Mouse (Mus musculus) c-Kit-positive CD71-positive TER-119-positive erythroid progenitor cells, embryonic 14.5 days (primary cell): ENCODE measurements around the gene Nkx1-1.

Source experiments
- DNase-seq: peaks from one replicate; pipeline ENCODE4 v3.0.0-alpha.2; 2013; ENCODE audit warnings: low spot score

The Nkx1-1 gene

DNA sequence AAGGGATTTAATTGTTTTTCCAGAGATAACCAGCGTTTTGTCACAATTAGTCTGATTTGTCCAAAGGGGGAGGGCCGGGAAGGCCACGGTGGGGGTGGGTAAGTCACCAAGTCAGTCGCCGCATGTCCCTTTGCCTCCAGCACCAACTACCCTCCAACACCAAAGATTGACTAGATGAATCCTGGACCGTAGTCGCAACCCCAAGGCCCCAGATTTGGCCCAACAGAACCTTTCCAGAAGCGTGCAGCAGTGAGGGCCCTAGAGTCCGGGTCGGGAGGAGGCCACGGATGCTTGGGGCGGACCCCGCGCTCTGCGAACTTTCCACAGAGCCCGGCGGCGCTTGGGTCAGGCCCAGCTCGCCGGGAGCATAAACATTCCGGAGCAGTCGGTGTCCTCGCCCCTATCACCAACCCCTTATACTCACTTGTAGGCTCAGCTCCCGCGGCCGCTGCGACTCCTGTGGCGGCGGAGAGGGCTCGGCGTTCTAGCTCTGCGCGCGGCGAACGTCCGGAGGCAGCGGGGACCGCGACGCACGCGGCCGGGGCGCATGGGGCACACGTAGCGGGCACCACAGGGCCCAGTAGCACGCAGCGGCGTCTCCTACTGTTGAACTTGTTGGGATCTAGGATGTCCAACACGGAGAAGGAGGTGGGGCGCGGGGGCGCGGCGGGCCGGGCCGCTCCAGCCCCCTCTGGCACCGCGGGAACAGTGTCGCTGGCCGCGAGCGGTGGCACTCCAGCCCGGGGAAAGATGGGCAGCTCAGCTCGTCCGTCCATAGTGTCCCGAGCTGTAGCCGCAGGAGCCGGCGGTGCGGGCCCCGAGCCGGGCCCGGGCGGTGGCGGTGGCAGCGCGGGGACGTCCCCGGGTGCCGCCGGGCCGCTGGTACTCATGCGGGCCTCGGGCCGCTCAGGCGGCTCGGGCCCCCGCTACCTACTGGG is at the start of gene Nkx1-1:
Nkx1-1 (minus strand) TSS at position 776 of the 938 bp plus-strand sequence.
- no peak for DNase-seq

GRCm38 (mm10) chr5:33481318-33481685 is 47.5 kb upstream of the Nkx1-1 start:
- no peak for DNase-seq

- no peak for DNase-seq
Observed at GRCm38 (mm10) chr5:33480582-33481317, 47.0 kb upstream of the Nkx1-1 start.

DNA sequence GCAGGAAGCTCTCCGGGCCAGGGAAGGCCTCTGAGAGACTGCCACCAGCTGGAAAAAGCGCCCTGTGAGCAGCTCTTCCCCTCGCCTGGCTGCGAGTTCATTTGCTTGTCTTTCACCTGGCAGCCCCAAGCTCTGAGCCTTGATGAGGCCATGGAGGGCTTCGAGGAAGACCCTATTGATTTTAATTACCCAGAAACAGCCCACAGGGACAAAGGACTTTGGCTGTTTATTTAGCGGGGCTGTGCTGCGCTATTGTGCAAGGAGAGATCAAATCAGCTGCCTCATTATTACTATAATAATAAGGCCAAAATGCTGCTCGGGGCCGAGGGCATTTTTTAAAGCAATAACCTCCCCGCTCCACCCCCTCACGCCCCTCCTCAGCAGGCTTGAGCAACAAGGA is 31.7 kb upstream of the Nkx1-1 start:
- no peak for DNase-seq

- no peak for DNase-seq
Observed at GRCm38 (mm10) chr5:33464390-33464789, 30.6 kb upstream of the Nkx1-1 start.

GRCm38 (mm10) chr5:33459111-33459510 is 25.3 kb upstream of the Nkx1-1 start:
- DNase-seq, result no peak

DNA sequence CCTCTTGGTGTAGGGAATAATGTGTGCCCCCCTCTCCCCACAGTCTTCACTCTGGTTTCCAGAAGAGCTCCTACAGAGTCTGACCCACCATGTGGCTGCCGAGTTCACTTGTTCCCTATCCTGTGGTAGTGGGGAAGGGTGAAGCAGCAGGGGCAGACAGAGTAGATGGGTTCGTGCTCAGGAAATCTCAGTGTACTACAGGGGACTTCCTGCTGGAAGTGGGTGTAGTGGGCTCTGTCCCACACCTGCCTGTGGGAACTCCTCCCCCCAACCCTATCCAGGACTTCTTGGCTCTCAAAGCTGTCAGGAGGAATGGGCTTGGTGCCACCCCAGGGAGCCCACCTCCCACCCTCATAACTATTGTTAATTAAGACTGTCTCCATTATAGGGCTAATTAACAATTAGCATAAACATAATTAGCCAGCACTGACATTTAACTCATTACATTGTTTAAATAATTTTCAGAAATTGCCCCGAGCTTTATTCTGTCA is 24.4 kb upstream of the Nkx1-1 start:
- DNase-seq, result no peak

DNA sequence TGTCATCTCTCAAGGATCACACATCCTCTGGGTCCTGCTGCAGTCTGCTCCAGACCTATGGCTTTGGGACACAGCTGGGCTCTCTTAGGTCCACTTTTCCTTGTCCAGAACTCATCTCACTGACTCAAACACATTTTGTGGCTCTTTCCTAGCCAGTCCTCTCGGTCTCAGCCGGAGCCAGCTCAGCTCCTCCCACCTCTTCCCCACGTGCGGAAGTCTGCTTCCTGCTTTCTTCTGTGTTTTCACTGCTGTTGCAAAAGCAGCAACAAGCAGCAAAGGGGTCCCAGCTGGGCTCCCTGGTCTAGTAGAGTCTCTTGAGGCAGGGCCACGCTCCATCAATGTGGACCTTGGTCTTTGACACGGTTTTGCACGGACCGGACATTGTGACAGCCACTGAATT is 22.0 kb upstream of the Nkx1-1 start:
- DNase-seq, result no peak

- no peak for DNase-seq
Observed at GRCm38 (mm10) chr5:33443794-33444193, 10.0 kb upstream of the Nkx1-1 start.

- peak; percentile 50 for DNase-seq
Observed at GRCm38 (mm10) chr5:33442927-33443710, 9.3 kb upstream of the Nkx1-1 start.

- DNase-seq, result peak; percentile 77
Observed at GRCm38 (mm10) chr5:33438214-33438613, 4.4 kb upstream of the Nkx1-1 start.

- no peak for DNase-seq
Observed at GRCm38 (mm10) chr5:33435941-33436340, 2.2 kb upstream of the Nkx1-1 start.

DNA sequence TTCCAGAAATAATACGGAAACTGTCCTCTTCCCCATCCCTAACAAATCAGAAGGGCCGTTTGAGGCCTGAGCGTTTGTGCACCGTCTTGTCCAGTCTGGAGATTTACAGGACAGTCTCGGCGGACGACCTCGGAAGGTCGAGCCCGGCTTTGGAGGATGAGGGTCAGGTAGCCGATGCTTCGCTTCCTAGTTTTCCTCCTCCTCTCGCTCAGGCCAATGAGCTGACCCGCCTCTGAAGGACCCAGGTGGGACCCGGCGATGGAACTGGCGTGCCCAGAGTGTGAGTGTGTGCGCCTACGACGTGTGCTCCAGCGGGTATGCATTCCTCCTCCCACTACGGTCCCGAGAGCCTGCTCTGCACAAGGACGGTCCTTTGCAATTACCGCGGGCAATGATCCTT is 1.4 kb upstream of the Nkx1-1 start:
- no peak for DNase-seq

DNA sequence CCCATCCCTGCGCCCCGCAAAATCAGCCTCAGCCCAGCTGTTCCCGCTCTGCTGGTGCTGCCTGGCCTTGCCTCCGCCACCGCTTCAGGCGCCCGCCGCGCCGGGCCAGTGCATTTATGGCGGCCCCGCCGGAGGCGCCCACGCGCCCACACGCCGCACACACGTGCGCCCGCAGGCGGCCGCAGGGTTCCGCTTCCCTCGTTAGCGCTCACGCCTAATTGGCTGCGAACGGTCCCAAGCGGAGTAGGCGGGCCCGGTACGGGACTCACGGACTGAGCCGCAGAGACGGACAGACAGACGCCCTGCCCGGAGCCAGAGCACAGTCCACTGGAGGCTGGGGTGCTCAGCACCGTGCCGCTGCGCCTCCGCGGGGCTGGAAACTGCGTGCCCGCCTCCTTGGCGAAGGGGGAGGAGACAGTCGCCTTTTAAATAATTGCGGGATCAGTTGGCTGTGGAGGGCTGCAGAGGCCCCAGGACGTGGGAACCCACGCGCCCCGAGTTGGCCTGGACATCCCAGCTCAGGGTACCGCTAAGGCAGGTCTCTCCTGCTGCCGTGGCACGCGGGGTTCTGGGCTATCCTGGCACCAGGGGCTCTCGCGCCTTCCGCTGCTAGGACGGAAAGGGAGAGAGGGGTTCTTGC is 485 bp upstream of the Nkx1-1 start:
- DNase-seq, result no peak

GRCm38 (mm10) chr5:33432057-33432935 is 1.5 kb downstream of the Nkx1-1 start:
- DNase-seq, result no peak

GRCm38 (mm10) chr5:33431173-33432005 is 2.4 kb downstream of the Nkx1-1 start:
- no peak for DNase-seq

GRCm38 (mm10) chr5:33430511-33431172 is 3.1 kb downstream of the Nkx1-1 start:
- no peak for DNase-seq

GRCm38 (mm10) chr5:33430106-33430505 is 3.7 kb downstream of the Nkx1-1 start:
- DNase-seq, result no peak

GRCm38 (mm10) chr5:33427461-33427860 is 6.3 kb downstream of the Nkx1-1 start:
- DNase-seq, result no peak
